15 mouse cellular contexts compared by ENCODE assay signal in the genomic region with DNA sequence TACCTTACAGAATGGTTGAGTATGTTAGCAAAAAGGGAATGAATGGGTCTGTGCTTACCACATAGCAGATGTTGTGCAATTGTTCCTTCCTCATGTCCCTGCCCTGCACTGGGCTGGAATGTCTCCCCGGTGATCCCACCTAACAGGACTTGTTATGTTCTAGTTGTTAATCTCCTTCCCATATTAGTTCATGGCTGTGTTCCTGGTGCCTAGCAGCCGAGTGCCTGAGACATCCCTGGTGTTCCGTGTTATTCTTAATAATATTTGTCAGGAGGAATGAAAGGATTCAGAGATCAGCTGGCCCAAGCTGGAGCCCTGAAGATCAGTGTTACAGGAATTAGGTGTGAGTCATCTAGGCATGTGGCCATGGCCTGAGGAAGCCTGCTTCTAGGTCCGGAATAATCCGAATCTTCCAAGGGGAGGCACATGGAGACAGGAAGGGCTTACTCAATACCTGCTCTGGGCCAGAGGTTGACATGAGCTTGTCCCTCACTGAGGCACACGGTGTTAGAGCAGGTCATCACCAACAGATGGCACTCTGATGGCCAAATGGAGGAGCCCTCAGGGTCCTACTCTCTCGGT.
DNase-seq lines count a peak whose midpoint lies in the region; ATAC-seq and TF ChIP-seq lines count a peak whose summit lies in the region.
"Had no signal": no experiment of that assay in that cellular context is flagged by ENCODE, and none has a peak within 500 bp of the region (broad histone marks: within the 10 kb centered on the region; RNA-seq: fewer than 3 reads in every experiment).

No protein-coding gene starts in this region.

- WGBS in heart, embryonic 12.5 days: 68% methylated on average over 7 of the region's 7 CpGs
- WGBS in forebrain, postnatal 0 days: 80% methylated on average over 7 of the region's 7 CpGs

- H3K36me3 ChIP-seq in heart, embryonic 12.5 days: no peaks in the 10 kb centered on the region
- H3K36me3 ChIP-seq in C2C12 (ENCODE audit: control insufficient read depth, insufficient read depth): no peaks in the 10 kb centered on the region
- H3K36me3 ChIP-seq in forebrain, postnatal 0 days (ENCODE audit: insufficient read depth): no peaks in the 10 kb centered on the region
- H3K36me3 ChIP-seq: G1E; hindbrain, embryonic 15.5 days; limb, embryonic 12.5 days; lung, embryonic 15.5 days had no signal

- no peak for TF ChIP-seq CTCF in C2C12 (IDR thresholded peaks at IDR 0.05; ENCODE audit: control insufficient read depth, insufficient read depth, insufficient read length)
- TF ChIP-seq CTCF in forebrain, postnatal 0 days (IDR thresholded peaks at IDR 0.05; ENCODE audit: low read depth): no peak

- peak; percentile 23 to 28 for DNase-seq in heart, postnatal 14 days
- DNase-seq in 3T3-L1 (ENCODE audit: low read depth, low spot score): peak; percentile 86
- DNase-seq in gonadal fat pad, adult 2 months (ENCODE audit: low read depth): peak; percentile 67
- DNase-seq in cerebellum, adult 9-11 months: no peak
- no peak for DNase-seq in forebrain, postnatal 0 days
- DNase-seq: cerebellum, adult 11 months; right cerebral cortex, postnatal 4 days had no signal

- peaks cover 6% of the 10 kb centered on the region; the same call in 1 of the 2 replicates for H3K9me3 ChIP-seq in heart, embryonic 12.5 days (replicated peaks)
- 0 out of 2 replicates have a peak, but pooled peaks cover 3% of the 10 kb centered on the region for H3K9me3 ChIP-seq in forebrain, postnatal 0 days (ENCODE audit: low read length)
- H3K9me3 ChIP-seq: G1E; hindbrain, embryonic 15.5 days; lung, embryonic 15.5 days had no signal

- no peak overlapping the region for H3K9ac ChIP-seq in heart, embryonic 12.5 days
- no peak overlapping the region for H3K9ac ChIP-seq in forebrain, postnatal 0 days
- H3K9ac ChIP-seq: hindbrain, embryonic 15.5 days; limb, embryonic 12.5 days; lung, embryonic 15.5 days had no signal

- H3K79me3 ChIP-seq in C2C12 (ENCODE audit: low read depth): no peaks in the 10 kb centered on the region

- H3K79me2 ChIP-seq in C2C12 (ENCODE audit: control insufficient read depth, insufficient read depth): no peaks in the 10 kb centered on the region

- ATAC-seq in heart, embryonic 12.5 days (ENCODE audit: insufficient number of reproducible peaks, low FRiP score): no peak
- ATAC-seq in forebrain, postnatal 0 days: no peak
- ATAC-seq: midbrain, embryonic 16.5 days had no signal

- no peak overlapping the region for H3ac ChIP-seq in C2C12 (ENCODE audit: control insufficient read depth, insufficient read length, low read depth)

- H3K27ac ChIP-seq in heart, embryonic 12.5 days (ENCODE audit: poor library complexity, severe bottlenecking): no peak overlapping the region
- no peak overlapping the region for H3K27ac ChIP-seq in forebrain, postnatal 0 days (ENCODE audit: low read depth, low read length)
- H3K27ac ChIP-seq: hindbrain, embryonic 15.5 days; limb, embryonic 12.5 days; lung, embryonic 15.5 days had no signal

- H3K27me3 ChIP-seq in heart, embryonic 12.5 days (replicated peaks): no peaks in the 10 kb centered on the region
- no peaks in the 10 kb centered on the region for H3K27me3 ChIP-seq in C2C12 (ENCODE audit: control insufficient read depth, insufficient read depth, insufficient read length)
- no peaks in the 10 kb centered on the region for H3K27me3 ChIP-seq in forebrain, postnatal 0 days (ENCODE audit: insufficient read depth, low read length)
- H3K27me3 ChIP-seq: hindbrain, embryonic 15.5 days; limb, embryonic 12.5 days; lung, embryonic 15.5 days had no signal

- H3K4me3 ChIP-seq in heart, embryonic 12.5 days: no peak overlapping the region
- no peak overlapping the region for H3K4me3 ChIP-seq in C2C12 (ENCODE audit: insufficient read depth, poor library complexity, severe bottlenecking)
- H3K4me3 ChIP-seq in forebrain, postnatal 0 days (ENCODE audit: low read depth, low read length): no peak overlapping the region
- H3K4me3 ChIP-seq: erythroblast, embryonic 14.5 days; hindbrain, embryonic 15.5 days; limb, embryonic 12.5 days; lung, embryonic 15.5 days had no signal

- H3K4me2 ChIP-seq in heart, embryonic 12.5 days: no peak overlapping the region
- no peak overlapping the region for H3K4me2 ChIP-seq in forebrain, postnatal 0 days (ENCODE audit: low read depth)
- H3K4me2 ChIP-seq: hindbrain, embryonic 15.5 days; limb, embryonic 12.5 days; lung, embryonic 15.5 days had no signal

- intact Hi-C loops in heart, postnatal 14 days (cut with DNase I): no loop called here

- H3K4me1 ChIP-seq in heart, embryonic 12.5 days (replicated peaks): no peaks in the 10 kb centered on the region
- H3K4me1 ChIP-seq in forebrain, postnatal 0 days (ENCODE audit: insufficient read depth): no peaks in the 10 kb centered on the region
- H3K4me1 ChIP-seq: hindbrain, embryonic 15.5 days; limb, embryonic 12.5 days; lung, embryonic 15.5 days had no signal

TF ChIP-seq in C2C12, 6 proteins besides CTCF, POLR2A, EP300 and RAD21:
- peak; percentile 84 for TF ChIP-seq CEBPB (IDR thresholded peaks at IDR 0.05; ENCODE audit: low read depth)
- peak; percentile 46 for TF ChIP-seq MAX (IDR thresholded peaks at IDR 0.05)
- peak; percentile 46 for TF ChIP-seq USF1 (IDR thresholded peaks at IDR 0.05; ENCODE audit: low read depth)
- no peak for TF ChIP-seq MYOD1 (IDR thresholded peaks at IDR 0.05; ENCODE audit: control insufficient read depth, insufficient read length, low read depth)
- no peak for TF ChIP-seq MYOG (IDR thresholded peaks at IDR 0.05; ENCODE audit: control insufficient read depth, extremely low read depth, insufficient read length)
- no peak for TF ChIP-seq FOSL1 (IDR thresholded peaks at IDR 0.05; ENCODE audit: insufficient read depth, low read length, poor library complexity, severe bottlenecking)

Comparison
In these comparisons a context has a peak if more than half of its experiments do, and no peak if none do; other contexts are left out.
1. DNase-seq: peak in heart, postnatal 14 days (2 of 2), 3T3-L1 (single experiment) and gonadal fat pad, adult 2 months (single experiment); none in cerebellum, adult 9-11 months (single experiment) and forebrain, postnatal 0 days (single experiment).